Mouse (Mus musculus) ES-E14 (cell line): ENCODE measurements around the gene H3f3b. TPM values are rescaled to one million over a fixed set of nuclear protein-coding genes. Genes with fewer than 3 reads are reported as not detected.

Experiments used
- DNase-seq: peaks from one replicate; pipeline ENCODE4 v3.0.0-alpha.2; 2013; ENCODE audit warnings: low read depth, low spot score
- H3K27ac ChIP-seq: 2 replicates; pipeline ENCODE4 v1.5.1; 2012; ENCODE audit warnings: low read depth, mild to moderate bottlenecking, low read length, moderate library complexity, mixed read lengths; ENCODE audit not compliant: poor library complexity, insufficient read depth, severe bottlenecking
- H3K36me3 ChIP-seq: 2 replicates; pipeline ENCODE4 v1.6.1; 2012; ENCODE audit warnings: mild to moderate bottlenecking, low read length, moderate library complexity, mixed read lengths; ENCODE audit not compliant: control insufficient read depth, poor library complexity, insufficient read depth, severe bottlenecking
- H3K4me1 ChIP-seq, 2 experiments: fragments of 150-350 bp in 1 of 2; sonication (generic) in 1 of 2; 2 replicates each; pipeline ENCODE4 v1.6.1; 2012; ENCODE audit warnings: low read length in 2 of 2, mild to moderate bottlenecking in 1 of 2, mixed read lengths in 1 of 2; ENCODE audit not compliant: control insufficient read depth in 2 of 2, insufficient read depth in 2 of 2, poor library complexity in 1 of 2
- H3K4me3 ChIP-seq, 2 experiments: fragments of 150-350 bp in 1 of 2; sonication (generic) in 1 of 2; 2 replicates each; pipeline ENCODE4 v1.5.1; 2012; ENCODE audit warnings: low read length in 2 of 2, low read depth in 1 of 2, mild to moderate bottlenecking in 1 of 2, mixed read lengths in 1 of 2; ENCODE audit not compliant: insufficient read depth in 1 of 2, poor library complexity in 1 of 2, severe bottlenecking in 1 of 2
- H3K9ac ChIP-seq: 2 replicates; pipeline ENCODE4 v1.6.1; 2012; ENCODE audit warnings: low read depth, mild to moderate bottlenecking, low read length, mixed read lengths; ENCODE audit not compliant: poor library complexity, insufficient read depth, severe bottlenecking
- H3K9me3 ChIP-seq: fragments of 150-350 bp; sonication (generic); 2 replicates; pipeline ENCODE4 v1.6.1; 2012; ENCODE audit warnings: low read depth, mild to moderate bottlenecking, low read length; ENCODE audit not compliant: control insufficient read depth, insufficient read depth
- CHD2 ChIP-seq: IDR thresholded peaks from 2 replicates; pipeline ENCODE4 v1.6.1; 2014; ENCODE audit warnings: mild to moderate bottlenecking, low read depth, low read length, inconsistent platforms
- HCFC1 ChIP-seq: IDR thresholded peaks from 2 replicates; pipeline ENCODE4 v1.6.1; 2012; ENCODE audit warnings: low read length, inconsistent platforms, borderline replicate concordance; ENCODE audit not compliant: insufficient read depth
- MAFK ChIP-seq: IDR thresholded peaks from 2 replicates; pipeline ENCODE4 v1.6.1; 2014; ENCODE audit warnings: mild to moderate bottlenecking, low read depth, low read length, inconsistent platforms; ENCODE audit not compliant: insufficient read depth
- ZC3H11A ChIP-seq: IDR thresholded peaks from 2 replicates; pipeline ENCODE4 v1.6.1; 2012; ENCODE audit warnings: low read depth, mild to moderate bottlenecking, inconsistent platforms, low read length, borderline replicate concordance
- ZNF384 ChIP-seq: IDR thresholded peaks from 2 replicates; pipeline ENCODE4 v1.6.1; 2012; ENCODE audit warnings: low read depth, low read length, inconsistent platforms
- in situ Hi-C, 2 experiments: fragments of 600-800 bp; cut with MboI; formaldehyde crosslinking; loops; one replicate each; pipeline ENCODE4 v1.15.1; 2025; ENCODE audit warnings: low sequenced_read_pairs in 2 of 2, inconsistent platforms in 1 of 2; ENCODE audit not compliant: unreplicated experiment in 2 of 2
- total RNA-seq: library from RNA; depleted of rRNA; stranded (reverse); fragments of 300-350 nt; gene quantifications from 2 replicates; pipeline ENCODE4 v1.2.3, GENCODE M21; 2012

H3f3b gene
- total RNA-seq, 1 experiment, result 729 TPM

DNA sequence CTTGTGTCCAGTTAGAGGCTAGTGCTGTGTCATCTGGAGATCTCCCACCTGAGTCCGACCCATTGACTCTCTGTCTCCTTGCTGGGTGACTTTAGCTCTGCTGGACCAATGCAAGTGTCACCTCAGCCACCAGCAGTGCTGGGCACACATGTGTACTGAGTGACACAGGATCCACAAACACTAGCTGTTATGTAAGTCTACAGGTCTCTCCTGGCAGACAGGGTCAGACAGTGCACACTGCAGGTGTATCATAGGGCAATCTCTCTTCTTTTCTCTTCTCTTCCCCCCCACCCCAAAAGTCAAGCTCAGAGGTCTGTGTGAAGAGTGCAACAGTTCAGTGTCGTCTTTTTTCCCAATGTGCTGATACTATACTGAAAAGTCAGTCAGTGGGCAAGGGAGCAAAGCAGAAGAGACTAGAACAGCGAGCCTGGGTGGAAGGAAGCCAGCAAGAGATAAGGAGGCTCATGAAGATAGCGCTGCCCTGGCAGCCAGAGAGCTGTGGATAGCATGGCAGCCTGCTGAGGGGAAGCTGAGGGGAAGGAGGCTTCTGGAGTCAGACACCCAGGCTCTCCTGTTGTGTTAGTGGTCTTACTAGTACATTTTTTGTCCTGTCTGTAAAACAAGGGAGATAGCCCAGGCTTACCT is 29.6 kb upstream of the H3f3b start:
- H3K36me3 ChIP-seq, result peaks cover 72% of the 10 kb centered on the region
- TF ChIP-seq CHD2 (no peak), ZNF384 (no peak), MAFK (no peak), HCFC1 (no peak), ZC3H11A (no peak)
- H3K4me3 ChIP-seq, result no peak overlapping the region
- no peak overlapping the region for H3K9ac ChIP-seq
- H3K27ac ChIP-seq, result no peak overlapping the region
- no peaks in the 10 kb centered on the region for H3K9me3 ChIP-seq
- in situ Hi-C loops, result no loop called here
- DNase-seq, result no peak
- H3K4me1 ChIP-seq, result peaks cover 0 to 3% of the 10 kb centered on the region in 2 experiments; a peak in 1 of 4 replicates

DNA sequence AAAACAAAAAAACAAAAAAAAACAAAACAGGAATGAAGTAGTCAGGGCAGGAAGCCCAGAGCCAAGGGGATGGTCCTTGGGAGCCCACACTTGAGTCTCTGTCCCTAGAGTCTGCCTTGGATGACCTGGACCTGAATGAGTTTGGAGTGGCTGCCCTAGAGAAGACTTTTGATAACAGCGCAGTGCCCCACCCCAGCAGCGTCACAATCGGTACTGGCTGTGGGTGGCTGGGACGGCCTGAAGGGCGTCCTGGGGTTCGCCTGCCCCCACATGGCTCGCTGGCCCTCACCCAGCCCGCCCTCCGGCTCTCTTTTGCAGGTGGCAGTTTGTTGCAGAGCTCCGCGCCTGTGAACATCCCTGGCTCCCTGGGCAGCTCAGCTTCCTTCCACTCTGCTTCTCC is 28.1 kb upstream of the H3f3b start:
- DNase-seq, result no peak
- H3K27ac ChIP-seq, result no peak overlapping the region
- no peak overlapping the region for H3K9ac ChIP-seq
- 0 out of 4 replicates have a peak, but pooled peaks cover 0 to 3% of the 10 kb centered on the region in 2 experiments for H3K4me1 ChIP-seq
- in situ Hi-C loops, result no loop called here
- H3K36me3 ChIP-seq, result peaks cover 76% of the 10 kb centered on the region
- no peaks in the 10 kb centered on the region for H3K9me3 ChIP-seq
- no peak for TF ChIP-seq CHD2
- no peak for TF ChIP-seq MAFK
- no peak for TF ChIP-seq HCFC1
- no peak for TF ChIP-seq ZC3H11A
- TF ChIP-seq ZNF384, result no peak
- H3K4me3 ChIP-seq, result no peak overlapping the region

- in situ Hi-C loops, result no loop called here
- Histone ChIP-seq H3K9ac (no peak overlapping the region), H3K9me3 (no peaks in the 10 kb centered on the region), H3K36me3 (peaks cover 85% of the 10 kb centered on the region), H3K27ac (no peak overlapping the region), H3K4me1 (0 out of 4 replicates have a peak, but pooled peaks cover 0 to 3% of the 10 kb centered on the region in 2 experiments), H3K4me3 (no peak overlapping the region)
- DNase-seq, result no peak
- TF ChIP-seq ZNF384, result no peak
- TF ChIP-seq CHD2, result no peak
- TF ChIP-seq HCFC1, result no peak
- no peak for TF ChIP-seq ZC3H11A
- no peak for TF ChIP-seq MAFK
Measured at GRCm38 (mm10) chr11:116053510-116054229, 25.9 kb upstream of the H3f3b start.

GRCm38 (mm10) chr11:116050196-116050595 is 22.4 kb upstream of the H3f3b start:
- Histone ChIP-seq H3K9ac (no peak overlapping the region), H3K4me3 (no peak overlapping the region), H3K27ac (no peak overlapping the region; the same call in 1 of the 2 replicates), H3K36me3 (peaks cover 61% of the 10 kb centered on the region), H3K4me1 (peaks cover 0 to 2% of the 10 kb centered on the region in 2 experiments; a peak in 2 of 4 replicates), H3K9me3 (no peaks in the 10 kb centered on the region)
- no peak for DNase-seq
- in situ Hi-C loops, result no loop called here
- no peak for TF ChIP-seq MAFK
- TF ChIP-seq ZNF384, result no peak
- no peak for TF ChIP-seq ZC3H11A
- TF ChIP-seq HCFC1, result no peak
- no peak for TF ChIP-seq CHD2
